Comparison of ENCODE assay signal across 8 mouse cellular contexts in the genomic region with DNA sequence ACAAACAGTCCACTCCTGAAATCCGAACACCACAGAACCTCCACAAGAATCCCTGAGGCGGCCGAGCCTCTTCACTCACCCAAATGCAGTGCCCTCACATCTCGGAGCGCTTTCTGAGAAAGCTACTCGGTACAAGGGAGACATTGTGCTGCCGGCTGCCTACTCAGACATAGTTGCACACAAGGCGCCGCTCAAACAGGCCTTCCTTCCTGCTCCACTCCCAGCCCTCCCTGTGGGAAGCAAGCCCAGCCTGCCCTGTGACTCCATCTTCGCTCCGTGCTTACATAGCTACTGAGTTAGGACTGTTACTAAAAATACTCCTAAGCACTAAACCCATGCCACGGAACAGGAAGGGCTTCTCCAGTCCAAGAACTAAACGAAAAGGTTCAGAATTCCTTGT. TPM values are rescaled to one million over a fixed set of nuclear protein-coding genes. Genes with fewer than 3 reads are reported as not detected.
DNase-seq lines count a peak whose midpoint lies in the region; ATAC-seq and TF ChIP-seq lines count a peak whose summit lies in the region.
"Had no signal": no experiment of that assay in that cellular context is flagged by ENCODE, and none has a peak within 500 bp of the region (broad histone marks: within the 10 kb centered on the region; RNA-seq: fewer than 3 reads in every experiment).

No protein-coding gene starts in this region.

- no peaks in the 10 kb centered on the region for H3K36me3 ChIP-seq in forebrain, embryonic 11.5 days (ENCODE audit: control insufficient read depth, insufficient read depth, low read length)
- peaks cover 25% of the 10 kb centered on the region for H3K36me3 ChIP-seq in heart, embryonic 14.5 days (ENCODE audit: control insufficient read depth, insufficient read depth, low read length)
- H3K36me3 ChIP-seq in liver, adult 2 months (ENCODE audit: control insufficient read depth, insufficient read depth, low read length), result peaks cover 21% of the 10 kb centered on the region
- H3K36me3 ChIP-seq in thymus, adult 2 months (ENCODE audit: control insufficient read depth, insufficient read depth, low read length), result 0 out of 2 replicates have a peak, but pooled peaks cover 5% of the 10 kb centered on the region

- H3K4me2 ChIP-seq in forebrain, embryonic 11.5 days (ENCODE audit: low read depth, low read length, severe bottlenecking), result no peak overlapping the region
- peak overlapping the region; percentile 72 for H3K4me2 ChIP-seq in heart, embryonic 14.5 days (ENCODE audit: low read length)

- H3K79me2 ChIP-seq in liver, adult 2 months (ENCODE audit: control insufficient read depth, insufficient read depth, low read length), result peaks cover 8% of the 10 kb centered on the region; the same call in 1 of the 2 replicates

- no peak for ATAC-seq in forebrain, embryonic 11.5 days (replicated peaks; ENCODE audit: low FRiP score)
- ATAC-seq in heart, embryonic 14.5 days (ENCODE audit: insufficient number of reproducible peaks, insufficient read depth, low FRiP score, low read depth), result peak; percentile 93

- H3K27ac ChIP-seq in forebrain, embryonic 11.5 days (ENCODE audit: low read depth, low read length), result peak overlapping the region; percentile 25; the same call in 1 of the 2 replicates
- H3K27ac ChIP-seq in heart, embryonic 14.5 days (replicated peaks in 1 of 2; ENCODE audit: control insufficient read depth in 1 of 2, insufficient read depth in 1 of 2, low read depth in 2 of 2, low read length in 2 of 2), result peak overlapping the region; percentile 98 to 100
- H3K27ac ChIP-seq in liver, adult 2 months (replicated peaks; ENCODE audit: insufficient read depth, low read depth, low read length), result peak overlapping the region; percentile 77
- no peak overlapping the region for H3K27ac ChIP-seq in thymus, adult 2 months (ENCODE audit: control insufficient read depth, insufficient read depth, low read length)
- H3K27ac ChIP-seq: macrophage had no signal

- no peaks in the 10 kb centered on the region for H3K9me3 ChIP-seq in forebrain, embryonic 11.5 days (ENCODE audit: control insufficient read depth, low read length)
- no peaks in the 10 kb centered on the region for H3K9me3 ChIP-seq in heart, embryonic 14.5 days (ENCODE audit: control insufficient read depth, low read length)

- H3K4me3 ChIP-seq in forebrain, embryonic 11.5 days (ENCODE audit: low read depth, low read length), result no peak overlapping the region
- H3K4me3 ChIP-seq in heart, embryonic 14.5 days (ENCODE audit: control insufficient read depth in 1 of 2, insufficient read depth in 1 of 2, low read depth in 1 of 2, low read length in 2 of 2), result peak overlapping the region; percentile 55 to 86
- H3K4me3 ChIP-seq in liver, adult 2 months (ENCODE audit: insufficient read depth, low read depth, low read length), result peak overlapping the region; percentile 15
- no peak overlapping the region for H3K4me3 ChIP-seq in thymus, adult 2 months (ENCODE audit: control insufficient read depth, insufficient read depth, low read length)

- TF ChIP-seq POLR2A in liver, adult 2 months (IDR thresholded peaks at IDR 0.05; ENCODE audit: extremely low read depth, insufficient read depth, low read length), result no peak
- no peak for TF ChIP-seq POLR2A in thymus, adult 2 months (IDR thresholded peaks at IDR 0.05; ENCODE audit: control insufficient read depth, extremely low read depth, insufficient read depth, low read length, poor library complexity)

- H3K9ac ChIP-seq in forebrain, embryonic 11.5 days (ENCODE audit: low read length), result no peak overlapping the region
- H3K9ac ChIP-seq in heart, embryonic 14.5 days (ENCODE audit: low read length), result peak overlapping the region; percentile 92
- peak overlapping the region; percentile 80 for H3K9ac ChIP-seq in liver, adult 2 months (ENCODE audit: low read depth, low read length)

- WGBS in forebrain, embryonic 11.5 days, result 70% methylated on average over 13 of the region's 13 CpGs
- WGBS in heart, embryonic 14.5 days, result 10% methylated on average over 13 of the region's 13 CpGs
- 37% methylated on average over 13 of the region's 13 CpGs for WGBS in liver, adult 2 months
- 88% methylated on average over 13 of the region's 13 CpGs for WGBS in thymus, adult 2 months

- no peak for TF ChIP-seq CTCF in liver, adult 2 months (IDR thresholded peaks at IDR 0.05; ENCODE audit: low read depth, low read length)
- no peak for TF ChIP-seq CTCF in thymus, adult 2 months (IDR thresholded peaks at IDR 0.05; ENCODE audit: borderline replicate concordance, control insufficient read depth, extremely low read depth, insufficient read depth, low read length, poor library complexity)

- H3K4me1 ChIP-seq in forebrain, embryonic 11.5 days (replicated peaks; ENCODE audit: control insufficient read depth, insufficient read depth, low read length), result no peaks in the 10 kb centered on the region
- peaks cover 5 to 17% of the 10 kb centered on the region in 2 experiments; a peak in 3 of 4 replicates for H3K4me1 ChIP-seq in heart, embryonic 14.5 days (ENCODE audit: control insufficient read depth in 2 of 2, insufficient read depth in 2 of 2, low read length in 2 of 2)
- H3K4me1 ChIP-seq in liver, adult 2 months (ENCODE audit: control insufficient read depth, insufficient read depth, low read length), result peaks cover 15% of the 10 kb centered on the region; the same call in 1 of the 2 replicates
- no peaks in the 10 kb centered on the region for H3K4me1 ChIP-seq in thymus, adult 2 months (replicated peaks; ENCODE audit: control insufficient read depth, insufficient read depth, low read length)

- no peaks in the 10 kb centered on the region for H3K27me3 ChIP-seq in forebrain, embryonic 11.5 days (ENCODE audit: control insufficient read depth, insufficient read depth, low read length)
- H3K27me3 ChIP-seq in heart, embryonic 14.5 days (ENCODE audit: control insufficient read depth, insufficient read depth, low read length), result no peaks in the 10 kb centered on the region
- no peaks in the 10 kb centered on the region for H3K27me3 ChIP-seq in liver, adult 2 months (ENCODE audit: control insufficient read depth, insufficient read depth, low read length)
- H3K27me3 ChIP-seq in thymus, adult 2 months (ENCODE audit: control insufficient read depth, insufficient read depth, low read length), result no peaks in the 10 kb centered on the region

- peak; percentile 34 for DNase-seq in cerebellum, adult 11 months
- DNase-seq in forebrain, embryonic 11.5 days (ENCODE audit: low spot score), result peak; percentile 55
- DNase-seq in kidney, postnatal 14 days, result peak; percentile 88
- DNase-seq in liver, adult 2 months (ENCODE audit: extremely low read depth, low read depth, low spot score), result peak; percentile 76
- DNase-seq in ovary, adult 18-20 months (ENCODE audit: low spot score), result peak; percentile 67
- DNase-seq in thymus, adult 2 months, result no peak

RNA-seq across cellular contexts. Expression of a gene that starts 49.4 kb away (rescaled TPM):
- 30.2 and 33.1 TPM in 2 replicates for polyA plus RNA-seq in forebrain, embryonic 11.5 days (2014; fragmentation: Nextera tagmentation; extraction: Ambion mirVana)
- polyA plus RNA-seq in heart, embryonic 14.5 days (2014; fragmentation: Nextera tagmentation; extraction: Ambion mirVana), result 61.8 and 64.3 TPM in 2 replicates
- total RNA-seq in liver, adult 2 months (2014; rRNA removed), result 19.1 and 21.1 TPM in 2 replicates
- polyA plus RNA-seq in liver, adult 2 months (2012; rRNA removed), result 6.3 and 7.4 TPM in 2 replicates
- polyA plus RNA-seq in thymus, adult 2 months (2012; rRNA removed), result 15.8 and 18.1 TPM in 2 replicates

Comparison
In these comparisons a context has a peak if more than half of its experiments do, and no peak if none do; other contexts are left out.
1. H3K4me3 ChIP-seq: peak in heart, embryonic 14.5 days (2 of 2) and liver, adult 2 months (single experiment); none in forebrain, embryonic 11.5 days (single experiment) and thymus, adult 2 months (single experiment).